In the genomic region with DNA sequence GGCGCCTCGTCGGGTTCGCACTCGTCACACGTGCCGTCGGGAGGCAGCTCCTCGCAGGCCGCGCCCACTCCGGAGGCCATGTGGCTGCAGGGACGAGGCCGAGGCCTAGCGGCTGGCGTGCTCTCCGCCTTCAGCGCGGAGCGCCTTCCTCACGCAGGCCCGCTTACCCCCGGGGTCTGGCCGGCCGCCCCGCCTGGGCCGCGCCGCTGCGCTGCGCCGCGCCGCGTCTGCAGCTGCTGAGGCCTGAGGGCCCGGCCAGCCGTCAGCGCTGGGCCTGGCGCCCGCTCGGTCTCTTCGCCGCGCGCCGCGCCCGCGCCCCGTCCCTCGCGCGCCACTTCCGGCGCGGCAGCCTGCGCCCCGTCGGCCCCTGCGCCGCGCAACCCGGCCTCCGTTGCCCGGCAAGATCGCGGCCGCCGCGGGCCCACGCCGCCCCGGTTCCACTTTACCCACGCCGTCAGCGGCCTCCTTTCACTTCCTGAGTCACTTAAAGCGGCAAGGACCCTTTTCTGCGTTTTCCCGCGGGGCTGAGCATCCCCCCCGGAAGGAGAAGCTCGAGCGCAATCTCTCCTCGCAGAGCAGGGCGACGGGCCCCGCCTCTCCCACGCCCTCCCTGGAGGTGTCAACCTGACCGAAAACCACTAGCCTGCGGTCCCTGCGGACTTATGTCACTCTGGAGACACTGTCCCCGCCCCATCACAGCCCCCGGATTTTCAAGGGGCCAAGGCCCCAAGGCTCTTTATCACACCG, we compare ENCODE assay signal across 8 mouse cellular contexts. TPM values are rescaled to one million over a fixed set of nuclear protein-coding genes. Genes with fewer than 3 reads are reported as not detected.
DNase-seq lines count a peak whose midpoint lies in the region; ATAC-seq lines count a peak whose summit lies in the region.

No protein-coding gene starts in this region.

- peak overlapping the region; percentile 96 for H3K4me3 ChIP-seq in megakaryocyte, embryonic 14.5 days (replicated peaks)

- H3K9me3 ChIP-seq in megakaryocyte, embryonic 14.5 days = no peaks in the 10 kb centered on the region

- H3K36me3 ChIP-seq in megakaryocyte, embryonic 14.5 days (replicated peaks; ENCODE audit: low read length) = peaks cover 3% of the 10 kb centered on the region

- peak; percentile 86 for ATAC-seq in inflammation-experienced regulatory T-cells, adult 6 months

- DNase-seq in adrenal gland, adult (ENCODE audit: inconsistent age in 2 of 2, low spot score in 1 of 2) = peak; percentile 93 to 97
- peak; percentile 83 for DNase-seq in embryo, embryonic 10 days (ENCODE audit: low spot score)
- peak; percentile 76 for DNase-seq in gastrocnemius, postnatal 10 days
- DNase-seq in left cerebral cortex, adult 9 months (ENCODE audit: low spot score in 2 of 2) = peak; percentile 86 to 94
- DNase-seq in right cerebral cortex, adult 2 months (ENCODE audit: low spot score in 2 of 2) = peak; percentile 89 to 91
- DNase-seq in urinary bladder, postnatal 10 days (ENCODE audit: low spot score) = peak; percentile 36

- peaks cover 33% of the 10 kb centered on the region for H3K4me1 ChIP-seq in megakaryocyte, embryonic 14.5 days

- no peaks in the 10 kb centered on the region for H3K27me3 ChIP-seq in megakaryocyte, embryonic 14.5 days (replicated peaks)

RNA-seq across cellular contexts. Expression of a gene that starts 6.8 kb away (rescaled TPM):
- 10 to 100 TPM; 27.1 to 32.2 TPM for total RNA-seq in gastrocnemius, postnatal 10 days (2021)
- polyA plus RNA-seq in inflammation-experienced regulatory T-cells, adult 6 months (2017; shearing (Covaris generic)) = 1 to 10 TPM; 3.6 to 9.9 (median 9.3) TPM
- 1.2 and 3.5 TPM in 2 replicates for polyA plus RNA-seq in megakaryocyte, embryonic 14.5 days (2012; ENCODE audit: insufficient read depth, low replicate concordance)

RNA-seq across cellular contexts. Expression of a gene that starts 51.5 kb away (rescaled TPM):
- 1 to 10 TPM; 3.3 to 4.1 TPM for total RNA-seq in gastrocnemius, postnatal 10 days (2021)
- not detected for polyA plus RNA-seq in inflammation-experienced regulatory T-cells, adult 6 months (2017; shearing (Covaris generic))
- 0.16 TPM in 1 of 2 replicates, not detected in the other for polyA plus RNA-seq in megakaryocyte, embryonic 14.5 days (2012; ENCODE audit: insufficient read depth, low replicate concordance)

Comparison
In these comparisons a context has a peak if more than half of its experiments do, and no peak if none do; other contexts are left out.
1. Peak in every context shown above with its lines: DNase-seq, ATAC-seq and H3K4me3 ChIP-seq.
2. DNase-seq: peak in every context shown above with its lines; median percentile 95 in adrenal gland, adult; 90 in left cerebral cortex, adult 9 months; 90 in right cerebral cortex, adult 2 months; 83 in embryo, embryonic 10 days; 76 in gastrocnemius, postnatal 10 days; 36 in urinary bladder, postnatal 10 days.